Comparison of ENCODE assay signal across 7 mouse cellular contexts in genomic region chr13:3694599-3695343, GRCm38 (mm10).
DNase-seq lines count a peak whose midpoint lies in the region; ATAC-seq and TF ChIP-seq lines count a peak whose summit lies in the region.

No protein-coding gene starts in this region.

- no peaks in the 10 kb centered on the region for H3K36me3 ChIP-seq in ES-Bruce4 (ENCODE audit: control insufficient read depth, insufficient read depth, low read length, poor library complexity, severe bottlenecking)
- H3K36me3 ChIP-seq in heart, embryonic 12.5 days: no peaks in the 10 kb centered on the region
- no peaks in the 10 kb centered on the region for H3K36me3 ChIP-seq in limb, embryonic 11.5 days (ENCODE audit: control insufficient read depth, insufficient read depth, low read length)
- H3K36me3 ChIP-seq in neural tube, embryonic 11.5 days (ENCODE audit: control insufficient read depth, insufficient read depth, low read length): no peaks in the 10 kb centered on the region
- no peaks in the 10 kb centered on the region for H3K36me3 ChIP-seq in hindbrain, embryonic 13.5 days

- peaks cover 2% of the 10 kb centered on the region for H3K4me1 ChIP-seq in ES-Bruce4 (ENCODE audit: control insufficient read depth, insufficient read depth, low read length)
- H3K4me1 ChIP-seq in heart, embryonic 12.5 days (replicated peaks): peaks cover 31% of the 10 kb centered on the region
- H3K4me1 ChIP-seq in limb, embryonic 11.5 days (ENCODE audit: control insufficient read depth, insufficient read depth, low read length): peaks cover 8% of the 10 kb centered on the region; the same call in 1 of the 2 replicates
- H3K4me1 ChIP-seq in neural tube, embryonic 11.5 days (ENCODE audit: control insufficient read depth, insufficient read depth, low read length): no peaks in the 10 kb centered on the region
- H3K4me1 ChIP-seq in hindbrain, embryonic 13.5 days (replicated peaks): 0 out of 2 replicates have a peak, but pooled peaks cover 2% of the 10 kb centered on the region

- peak; percentile 95 for ATAC-seq in heart, embryonic 12.5 days (ENCODE audit: insufficient number of reproducible peaks, low FRiP score)
- ATAC-seq in limb, embryonic 11.5 days (ENCODE audit: insufficient number of reproducible peaks, low FRiP score, low TSS enrichment, low read depth): peak; percentile 86
- no peak for ATAC-seq in neural tube, embryonic 11.5 days (ENCODE audit: insufficient read depth, low FRiP score, low TSS enrichment)
- ATAC-seq in hindbrain, embryonic 13.5 days (ENCODE audit: low FRiP score): no peak

- H3K4me3 ChIP-seq in ES-Bruce4 (ENCODE audit: low read depth, low read length): no peak overlapping the region
- H3K4me3 ChIP-seq in heart, embryonic 12.5 days: peak overlapping the region; percentile 8; the same call in 1 of the 2 replicates
- no peak overlapping the region for H3K4me3 ChIP-seq in limb, embryonic 11.5 days (ENCODE audit: low read depth, low read length)
- H3K4me3 ChIP-seq in neural tube, embryonic 11.5 days (ENCODE audit: low read depth, low read length): no peak overlapping the region
- no peak overlapping the region for H3K4me3 ChIP-seq in hindbrain, embryonic 13.5 days

- no peaks in the 10 kb centered on the region for H3K9me3 ChIP-seq in ES-Bruce4 (replicated peaks; ENCODE audit: control insufficient read depth, insufficient read depth, low read length, poor library complexity, severe bottlenecking)
- H3K9me3 ChIP-seq in heart, embryonic 12.5 days (replicated peaks): no peaks in the 10 kb centered on the region
- H3K9me3 ChIP-seq in limb, embryonic 11.5 days (ENCODE audit: control insufficient read depth, low read length): no peaks in the 10 kb centered on the region
- no peaks in the 10 kb centered on the region for H3K9me3 ChIP-seq in neural tube, embryonic 11.5 days (ENCODE audit: control insufficient read depth, low read length)
- no peaks in the 10 kb centered on the region for H3K9me3 ChIP-seq in hindbrain, embryonic 13.5 days

- WGBS in heart, embryonic 12.5 days: 18% methylated on average over 11 of the region's 11 CpGs
- WGBS in limb, embryonic 11.5 days: 31% methylated on average over 11 of the region's 11 CpGs
- 33% methylated on average over 11 of the region's 11 CpGs for WGBS in neural tube, embryonic 11.5 days
- WGBS in hindbrain, embryonic 13.5 days: 28% methylated on average over 11 of the region's 11 CpGs

- no peak overlapping the region for H3K9ac ChIP-seq in ES-Bruce4 (ENCODE audit: low read depth, poor library complexity, severe bottlenecking)
- H3K9ac ChIP-seq in heart, embryonic 12.5 days: no peak overlapping the region; the same call in 1 of the 2 replicates
- H3K9ac ChIP-seq in limb, embryonic 11.5 days (ENCODE audit: low read length): no peak overlapping the region
- H3K9ac ChIP-seq in neural tube, embryonic 11.5 days (ENCODE audit: low read length): no peak overlapping the region
- H3K9ac ChIP-seq in hindbrain, embryonic 13.5 days: no peak overlapping the region

- TF ChIP-seq EP300 in ES-Bruce4 (IDR thresholded peaks at IDR 0.05; ENCODE audit: insufficient read depth, low read depth, low read length): 0 out of 2 replicates have a peak, but pooled peaks have one; percentile 10

- TF ChIP-seq POLR2A in ES-Bruce4 (IDR thresholded peaks at IDR 0.05; ENCODE audit: insufficient read depth, low read length): no peak

- no peak overlapping the region for H3K27ac ChIP-seq in ES-Bruce4 (ENCODE audit: insufficient read depth, low read length)
- H3K27ac ChIP-seq in heart, embryonic 12.5 days (ENCODE audit: poor library complexity, severe bottlenecking): peak overlapping the region; percentile 91
- H3K27ac ChIP-seq in limb, embryonic 11.5 days (replicated peaks; ENCODE audit: low read depth, low read length): no peak overlapping the region
- no peak overlapping the region for H3K27ac ChIP-seq in neural tube, embryonic 11.5 days (ENCODE audit: low read depth, low read length)
- H3K27ac ChIP-seq in hindbrain, embryonic 13.5 days: no peak overlapping the region

- no peaks in the 10 kb centered on the region for H3K27me3 ChIP-seq in ES-Bruce4 (ENCODE audit: control insufficient read depth, insufficient read depth, low read length, poor library complexity, severe bottlenecking)
- no peaks in the 10 kb centered on the region for H3K27me3 ChIP-seq in heart, embryonic 12.5 days (replicated peaks)
- H3K27me3 ChIP-seq in limb, embryonic 11.5 days (ENCODE audit: control insufficient read depth, insufficient read depth, low read length): no peaks in the 10 kb centered on the region
- no peaks in the 10 kb centered on the region for H3K27me3 ChIP-seq in neural tube, embryonic 11.5 days (ENCODE audit: control insufficient read depth, insufficient read depth, low read length)
- H3K27me3 ChIP-seq in hindbrain, embryonic 13.5 days: no peaks in the 10 kb centered on the region

- peak overlapping the region; percentile 51 for H3K4me2 ChIP-seq in heart, embryonic 12.5 days
- H3K4me2 ChIP-seq in limb, embryonic 11.5 days (ENCODE audit: low read depth, severe bottlenecking): no peak overlapping the region
- no peak overlapping the region for H3K4me2 ChIP-seq in neural tube, embryonic 11.5 days (ENCODE audit: low read depth)
- H3K4me2 ChIP-seq in hindbrain, embryonic 13.5 days: no peak overlapping the region

- no peak for TF ChIP-seq CTCF in ES-Bruce4 (IDR thresholded peaks at IDR 0.05; ENCODE audit: low read depth, low read length)

- DNase-seq in R1 (ENCODE audit: low read depth, low spot score): peak; percentile 78
- DNase-seq in limb, embryonic 11.5 days (ENCODE audit: low spot score): peak; percentile 61
- DNase-seq in neural tube, embryonic 11.5 days (ENCODE audit: low spot score): peak; percentile 51
- DNase-seq in right cerebral cortex, postnatal 36 days (ENCODE audit: low spot score in 2 of 2): no peak

Comparison
In these comparisons a context has a peak if more than half of its experiments do, and no peak if none do; other contexts are left out.
1. DNase-seq: peak in R1 (single experiment), limb, embryonic 11.5 days (single experiment) and neural tube, embryonic 11.5 days (single experiment); none in right cerebral cortex, postnatal 36 days (0 of 2).
2. ATAC-seq: peak in heart, embryonic 12.5 days (single experiment) and limb, embryonic 11.5 days (single experiment); none in neural tube, embryonic 11.5 days (single experiment) and hindbrain, embryonic 13.5 days (single experiment).